Mouse (Mus musculus) hindbrain, embryonic 15.5 days (tissue): ENCODE results near the gene Dctd. TPM values are rescaled to one million over a fixed set of nuclear protein-coding genes. Genes with fewer than 3 reads are reported as not detected.

Experiments
- ATAC-seq: fragments of 200-750 bp; cut with Nextera tagmentation; 2 replicates; pipeline ENCODE4 v1.8.0; 2017; ENCODE audit warnings: low read depth, moderate number of reproducible peaks, moderate TSS enrichment; ENCODE audit not compliant: low FRiP score
- H3K27ac ChIP-seq: fragments of 300-500 bp; sonication (generic); replicated peaks from 2 replicates; pipeline ENCODE4 v1.5.1; 2015; ENCODE audit warnings: mild to moderate bottlenecking, inconsistent platforms
- H3K27me3 ChIP-seq: fragments of 300-500 bp; sonication (generic); 2 replicates; pipeline ENCODE4 v1.6.1; 2015; ENCODE audit warnings: control low read depth, inconsistent platforms
- H3K36me3 ChIP-seq: fragments of 300-500 bp; sonication (generic); 2 replicates; pipeline ENCODE4 v1.6.1; 2015; ENCODE audit warnings: control low read depth, inconsistent platforms
- H3K4me1 ChIP-seq: fragments of 300-500 bp; sonication (generic); replicated peaks from 2 replicates; pipeline ENCODE4 v1.6.1; 2015; ENCODE audit warnings: control low read depth, inconsistent platforms
- H3K4me2 ChIP-seq: fragments of 300-500 bp; sonication (generic); 2 replicates; pipeline ENCODE4 v1.6.1; 2015; ENCODE audit warnings: moderate library complexity, mild to moderate bottlenecking, inconsistent platforms
- H3K4me3 ChIP-seq: fragments of 300-500 bp; sonication (generic); 2 replicates; pipeline ENCODE4 v1.5.1; 2015; ENCODE audit warnings: mild to moderate bottlenecking, inconsistent platforms
- H3K9ac ChIP-seq: fragments of 300-500 bp; sonication (generic); 2 replicates; pipeline ENCODE4 v1.6.1; 2015; ENCODE audit warnings: inconsistent platforms
- H3K9me3 ChIP-seq: fragments of 300-500 bp; sonication (generic); 2 replicates; pipeline ENCODE4 v1.6.1; 2016; ENCODE audit warnings: control low read depth, inconsistent platforms
- WGBS: fragments of 180-500 bp; shearing (Covaris S2); methylation state at CpG from one replicate; pipeline ENCODE4 v1.1.7; 2015; 5-methylcytosine and 5-hydroxymethylcytosine counted together
- polyA plus RNA-seq: library from polyadenylated mRNA; unstranded; fragments of >200 nt; fragmentation: Nextera tagmentation; extraction: Ambion mirVana; gene quantifications from 2 replicates; pipeline ENCODE4 v1.2.1, GENCODE M21; 2015

The Dctd gene
- polyA plus RNA-seq, 1 experiment from 2014 or later = 14.7 TPM

- no peak overlapping the region for H3K9ac ChIP-seq
- no peak overlapping the region for H3K4me3 ChIP-seq
- ATAC-seq = no peak
- peaks cover 10% of the 10 kb centered on the region for H3K4me1 ChIP-seq
- H3K9me3 ChIP-seq = no peaks in the 10 kb centered on the region
- H3K36me3 ChIP-seq = no peaks in the 10 kb centered on the region
- 93% methylated on average over 9 of the region's 9 CpGs for WGBS
- no peak overlapping the region for H3K27ac ChIP-seq
- no peak overlapping the region for H3K4me2 ChIP-seq
- no peaks in the 10 kb centered on the region for H3K27me3 ChIP-seq
Observed at GRCm38 (mm10) chr8:48199171-48199570, 100.3 kb downstream of the Dctd start.

- 63% methylated on average over 3 of the region's 3 CpGs for WGBS
Observed at GRCm38 (mm10) chr8:48202632-48203031, 103.7 kb downstream of the Dctd start.

More at GRCm38 (mm10) chr8:48202632-48203031, 103.7 kb downstream of the Dctd start:
- no peak overlapping the region for H3K4me2 ChIP-seq
- no peak overlapping the region for H3K27ac ChIP-seq
- ATAC-seq = no peak
- H3K9me3 ChIP-seq = no peaks in the 10 kb centered on the region
- no peaks in the 10 kb centered on the region for H3K27me3 ChIP-seq
- no peak overlapping the region for H3K9ac ChIP-seq
- no peaks in the 10 kb centered on the region for H3K36me3 ChIP-seq
- no peak overlapping the region for H3K4me3 ChIP-seq
- peaks cover 18% of the 10 kb centered on the region for H3K4me1 ChIP-seq

Other genes starting within 250 kb of the Dctd start
- gene Wwc2, start 108.2 kb upstream of the Dctd start, polyA plus RNA-seq = 6.0 and 7.2 TPM in 2 replicates